Mouse (Mus musculus) lung, adult 18-20 months (tissue): Measurements from ENCODE around the gene Tmem200b.

ENCODE experiments used
- DNase-seq, 2 experiments: peaks; one replicate each; pipeline ENCODE4 v3.0.0; 2022; ENCODE audit warnings: mixed read lengths in 2 of 2

Gene Tmem200b

DNA sequence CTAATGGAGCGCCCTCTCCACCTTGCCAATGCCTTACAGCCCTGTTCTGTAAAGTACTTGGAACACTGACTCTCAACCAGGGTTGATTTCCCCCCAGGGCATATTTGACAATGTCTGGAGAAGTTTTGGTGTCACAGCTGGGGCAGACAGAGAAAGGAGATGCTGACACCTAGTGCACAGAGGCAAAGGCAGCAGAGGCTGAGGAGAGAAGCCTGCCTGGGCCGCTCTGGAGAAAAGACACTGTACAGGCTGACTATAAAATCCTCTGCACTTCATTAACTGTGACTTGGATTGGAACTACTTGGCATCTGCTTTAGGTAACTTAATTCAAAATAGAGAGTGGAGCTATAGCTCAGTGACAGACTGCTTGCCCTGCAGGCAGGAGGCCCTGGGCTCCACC, 47.3 kb downstream of the Tmem200b start:
- DNase-seq, result no peak

- DNase-seq, result no peak
These were observed 48.8 kb downstream of the Tmem200b start for GRCm38 (mm10) chr4:131970244-131970853.
